Mouse (Mus musculus) lung, postnatal 4 days (tissue): ENCODE results near the gene Tmem201.

ENCODE experiments used
- DNase-seq, 2 experiments: peaks; one replicate each; pipeline ENCODE4 v3.0.0; 2021

The Tmem201 gene

GRCm38 (mm10) chr4:149711955-149712354, 25.9 kb downstream of the Tmem201 start:
- DNase-seq = peak; percentile 37 to 61

- no peak for DNase-seq
Observed at GRCm38 (mm10) chr4:149711485-149711884, 26.4 kb downstream of the Tmem201 start.

- peak; percentile 73 to 76 for DNase-seq
Observed at GRCm38 (mm10) chr4:149710510-149710909, 27.3 kb downstream of the Tmem201 start.

GRCm38 (mm10) chr4:149705941-149706340, 31.9 kb downstream of the Tmem201 start:
- DNase-seq = peak in 1 of 2 experiments; percentile 28

GRCm38 (mm10) chr4:149705298-149705697, 32.5 kb downstream of the Tmem201 start:
- DNase-seq = no peak

GRCm38 (mm10) chr4:149702210-149702979, 35.4 kb downstream of the Tmem201 start, which contains the start of gene Pik3cd:
Gene Pik3cd, minus strand, starts transcription at chr4:149702571.
- peak; percentile 66 to 74 for DNase-seq

GRCm38 (mm10) chr4:149701426-149702209, 36.2 kb downstream of the Tmem201 start:
- DNase-seq = peak; percentile 67 to 74

GRCm38 (mm10) chr4:149699953-149700352, 37.9 kb downstream of the Tmem201 start:
- no peak for DNase-seq

- DNase-seq = peak; percentile 72 to 75
Observed at GRCm38 (mm10) chr4:149698197-149698821, 39.5 kb downstream of the Tmem201 start.

- peak; percentile 42 to 56 for DNase-seq
Observed at GRCm38 (mm10) chr4:149697506-149698196, 40.2 kb downstream of the Tmem201 start.

GRCm38 (mm10) chr4:149696189-149696971, 41.5 kb downstream of the Tmem201 start:
- peak; percentile 44 to 46 for DNase-seq

GRCm38 (mm10) chr4:149691368-149691767, 46.5 kb downstream of the Tmem201 start:
- no peak for DNase-seq

- DNase-seq = no peak
Observed at GRCm38 (mm10) chr4:149690828-149691280, 47.0 kb downstream of the Tmem201 start.

GRCm38 (mm10) chr4:149689822-149690700, 47.8 kb downstream of the Tmem201 start:
- no peak for DNase-seq

GRCm38 (mm10) chr4:149688861-149689260, 49.0 kb downstream of the Tmem201 start:
- DNase-seq = no peak

GRCm38 (mm10) chr4:149684841-149685623, 52.8 kb downstream of the Tmem201 start:
- DNase-seq = no peak

- no peak for DNase-seq
Observed at GRCm38 (mm10) chr4:149683875-149684274, 54.0 kb downstream of the Tmem201 start.

- DNase-seq = no peak
Observed at GRCm38 (mm10) chr4:149679056-149679770, 58.6 kb downstream of the Tmem201 start.

- DNase-seq = peak in 1 of 2 experiments; percentile 42
Observed at GRCm38 (mm10) chr4:149678006-149678405, 59.8 kb downstream of the Tmem201 start.
